Mouse (Mus musculus): ENCODE data around the gene Usp6nl. TPM values are rescaled to one million over a fixed set of nuclear protein-coding genes. Genes with fewer than 3 reads are reported as not detected.

The Usp6nl gene
- total and polyA plus RNA-seq, 3 experiments = 8.9 to 67.1 (median 24.8) TPM

- no peak overlapping the region for H3K27ac ChIP-seq (ENCODE audit: control insufficient read depth, low read depth, low read length)
- DNase-seq (ENCODE audit: low read depth, low spot score) = no peak
- no peak overlapping the region for H3K9ac ChIP-seq (ENCODE audit: control insufficient read depth, low read depth, low read length, poor library complexity, severe bottlenecking)
- H3K36me3 ChIP-seq (ENCODE audit: control insufficient read depth in 1 of 2, insufficient read depth in 2 of 2, low read length in 2 of 2) = peaks cover 0 to 21% of the 10 kb centered on the region in 2 experiments; a peak in 2 of 4 replicates
- no peaks in the 10 kb centered on the region for H3K27me3 ChIP-seq (ENCODE audit: control insufficient read depth in 1 of 2, insufficient read depth in 2 of 2, low read length in 2 of 2)
- TF ChIP-seq SIN3A (IDR thresholded peaks at IDR 0.05; ENCODE audit: low read length) (no peak), POLR2A (IDR thresholded peaks at IDR 0.05; ENCODE audit: control insufficient read depth in 1 of 2, insufficient read depth in 1 of 2, low read depth in 1 of 2, low read length in 2 of 2, poor library complexity in 1 of 2) (no peak), MAX (IDR thresholded peaks at IDR 0.05; ENCODE audit: low read length) (no peak), ELF1 (IDR thresholded peaks at IDR 0.05; ENCODE audit: low read depth, low read length) (no peak), CTCF (IDR thresholded peaks at IDR 0.05 in 2 of 3, conservative IDR thresholded peaks at IDR 0.05 in 1 of 3; ENCODE audit: control insufficient read depth in 1 of 3, insufficient read depth in 1 of 3, low read depth in 2 of 3, low read length in 3 of 3, poor library complexity in 1 of 3, severe bottlenecking in 1 of 3) (no peak), MAZ (IDR thresholded peaks at IDR 0.05; ENCODE audit: low read depth, low read length) (no peak), GABPA (IDR thresholded peaks at IDR 0.05; ENCODE audit: low read depth, low read length) (no peak)
- H3K4me3 ChIP-seq (ENCODE audit: control insufficient read depth in 1 of 2, insufficient read depth in 1 of 2, low read depth in 2 of 2, low read length in 2 of 2) = no peak overlapping the region
- no peaks in the 10 kb centered on the region for H3K9me3 ChIP-seq (replicated peaks; ENCODE audit: insufficient read depth, low read length)
- no peaks in the 10 kb centered on the region for H3K79me2 ChIP-seq (ENCODE audit: control insufficient read depth, insufficient read depth, low read length, poor library complexity)
- H3K4me1 ChIP-seq (ENCODE audit: control insufficient read depth in 1 of 2, insufficient read depth in 2 of 2, low read length in 2 of 2) = no peaks in the 10 kb centered on the region
Measured at GRCm38 (mm10) chr2:6423661-6424550, 101.4 kb downstream of the Usp6nl start.

DNA sequence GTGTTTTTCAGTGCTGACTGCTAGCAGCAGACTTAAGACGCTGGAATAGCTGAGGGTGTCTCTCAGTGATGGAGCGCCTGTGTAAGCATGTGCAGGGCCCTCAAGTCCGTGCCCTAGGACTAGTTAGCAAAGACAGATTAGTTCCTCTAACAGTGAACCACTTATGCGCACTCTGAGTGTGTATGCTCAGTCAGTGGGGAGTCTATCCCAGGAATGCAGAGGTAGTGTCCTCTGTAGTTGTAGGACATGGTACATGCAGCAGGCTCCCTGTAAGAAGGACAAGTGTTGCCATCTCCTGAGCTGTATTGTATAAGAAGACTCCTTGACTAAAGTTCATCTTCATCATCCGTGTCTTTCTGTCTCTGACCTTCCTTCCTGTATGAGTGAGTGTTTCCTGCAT lies 102.4 kb downstream of the Usp6nl start:
- H3K9ac ChIP-seq (ENCODE audit: control insufficient read depth, low read depth, low read length, poor library complexity, severe bottlenecking) = no peak overlapping the region
- no peaks in the 10 kb centered on the region for H3K79me2 ChIP-seq (ENCODE audit: control insufficient read depth, insufficient read depth, low read length, poor library complexity)
- no peaks in the 10 kb centered on the region for H3K9me3 ChIP-seq (replicated peaks; ENCODE audit: insufficient read depth, low read length)
- no peak overlapping the region for H3K4me3 ChIP-seq (ENCODE audit: control insufficient read depth in 1 of 2, insufficient read depth in 1 of 2, low read depth in 2 of 2, low read length in 2 of 2)
- H3K27ac ChIP-seq (ENCODE audit: control insufficient read depth, low read depth, low read length) = no peak overlapping the region
- H3K4me1 ChIP-seq (ENCODE audit: control insufficient read depth in 1 of 2, insufficient read depth in 2 of 2, low read length in 2 of 2) = no peaks in the 10 kb centered on the region
- H3K27me3 ChIP-seq (ENCODE audit: control insufficient read depth in 1 of 2, insufficient read depth in 2 of 2, low read length in 2 of 2) = no peaks in the 10 kb centered on the region
- peaks cover 0 to 29% of the 10 kb centered on the region in 2 experiments; a peak in 2 of 4 replicates for H3K36me3 ChIP-seq (ENCODE audit: control insufficient read depth in 1 of 2, insufficient read depth in 2 of 2, low read length in 2 of 2)
- TF ChIP-seq POLR2A (IDR thresholded peaks at IDR 0.05; ENCODE audit: control insufficient read depth in 1 of 2, insufficient read depth in 1 of 2, low read depth in 1 of 2, low read length in 2 of 2, poor library complexity in 1 of 2) (no peak), RCOR1 (IDR thresholded peaks at IDR 0.05; ENCODE audit: low read depth, low read length) (no peak), E2F4 (IDR thresholded peaks at IDR 0.05; ENCODE audit: borderline replicate concordance, low read depth, low read length) (no peak), GABPA (IDR thresholded peaks at IDR 0.05; ENCODE audit: low read depth, low read length) (no peak), NRF1 (IDR thresholded peaks at IDR 0.05; ENCODE audit: insufficient read depth, low read depth, low read length, poor library complexity, severe bottlenecking) (no peak), EP300 (IDR thresholded peaks at IDR 0.05; ENCODE audit: low read depth in 1 of 2, low read length in 2 of 2) (no peak), CHD1 (IDR thresholded peaks at IDR 0.05; ENCODE audit: low read depth, low read length) (no peak), POLR2AphosphoS2 (IDR thresholded peaks at IDR 0.05; ENCODE audit: low read length) (no peak)
- DNase-seq (ENCODE audit: low read depth, low spot score) = no peak
